8 mouse cellular contexts compared by ENCODE assay signal in the genomic region with DNA sequence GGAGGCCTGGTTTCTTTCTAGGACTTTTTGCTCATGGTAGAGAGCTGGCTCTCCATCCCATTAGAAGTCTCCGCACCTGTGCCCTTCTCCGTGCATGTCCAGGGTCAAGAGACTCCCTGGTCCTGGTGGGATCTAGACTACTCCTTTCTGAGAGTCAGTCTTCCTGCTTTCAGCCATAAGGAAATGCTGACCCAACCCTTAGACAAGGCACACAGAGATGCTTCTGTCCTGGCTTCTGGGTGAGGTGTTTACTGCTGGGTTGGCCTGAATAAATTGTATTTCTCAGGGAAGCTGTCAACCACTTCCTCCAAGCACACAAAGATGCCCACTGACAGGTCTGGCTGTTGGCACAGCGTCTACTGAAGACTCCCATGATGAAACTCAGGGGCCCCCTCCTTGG. TPM values are rescaled to one million over a fixed set of nuclear protein-coding genes. Genes with fewer than 3 reads are reported as not detected.
DNase-seq lines count a peak whose midpoint lies in the region; ATAC-seq lines count a peak whose summit lies in the region.

A gene (plus strand): TSS at position 301 of the 400 bp plus-strand sequence.

- 90% methylated on average over 3 of the region's 3 CpGs for WGBS in lung, embryonic 16.5 days
- 90% methylated on average over 3 of the region's 3 CpGs for WGBS in heart, embryonic 14.5 days
- 94% methylated on average over 3 of the region's 3 CpGs for WGBS in limb, embryonic 12.5 days

- no peak for DNase-seq in lung, adult 18-20 months
- DNase-seq in embryo, embryonic 9.5 days (ENCODE audit: extremely low spot score): no peak

- H3K27ac ChIP-seq in lung, embryonic 16.5 days (ENCODE audit: low read length): no peak within 1 kb of the TSS
- H3K27ac ChIP-seq in heart, embryonic 14.5 days (replicated peaks in 1 of 2; ENCODE audit: control insufficient read depth in 1 of 2, insufficient read depth in 1 of 2, low read depth in 2 of 2, low read length in 2 of 2): no peak within 1 kb of the TSS
- H3K27ac ChIP-seq in limb, embryonic 12.5 days: no peak within 1 kb of the TSS

- no peaks in the 10 kb centered on the region for H3K27me3 ChIP-seq in lung, embryonic 16.5 days (ENCODE audit: control insufficient read depth, insufficient read depth, low read depth, low read length)
- no peaks in the 10 kb centered on the region for H3K27me3 ChIP-seq in heart, embryonic 14.5 days (ENCODE audit: control insufficient read depth, insufficient read depth, low read length)
- no peaks in the 10 kb centered on the region for H3K27me3 ChIP-seq in limb, embryonic 12.5 days

- H3K4me2 ChIP-seq in lung, embryonic 16.5 days (ENCODE audit: low read depth, low read length): no peak within 1 kb of the TSS
- H3K4me2 ChIP-seq in heart, embryonic 14.5 days (ENCODE audit: low read length): no peak within 1 kb of the TSS
- H3K4me2 ChIP-seq in limb, embryonic 12.5 days: no peak within 1 kb of the TSS

- H3K9me3 ChIP-seq in lung, embryonic 16.5 days (ENCODE audit: control insufficient read depth, low read length): no peaks in the 10 kb centered on the region
- no peaks in the 10 kb centered on the region for H3K9me3 ChIP-seq in heart, embryonic 14.5 days (ENCODE audit: control insufficient read depth, low read length)
- H3K9me3 ChIP-seq in limb, embryonic 12.5 days: no peaks in the 10 kb centered on the region

- peaks cover 10% of the 10 kb centered on the region for H3K4me1 ChIP-seq in lung, embryonic 16.5 days (replicated peaks; ENCODE audit: control insufficient read depth, insufficient read depth, low read length)
- peaks cover 0 to 14% of the 10 kb centered on the region in 2 experiments; a peak in 2 of 4 replicates for H3K4me1 ChIP-seq in heart, embryonic 14.5 days (ENCODE audit: control insufficient read depth in 2 of 2, insufficient read depth in 2 of 2, low read length in 2 of 2)
- peaks cover 21% of the 10 kb centered on the region for H3K4me1 ChIP-seq in limb, embryonic 12.5 days (replicated peaks)

- no peak within 1 kb of the TSS for H3K9ac ChIP-seq in lung, embryonic 16.5 days (ENCODE audit: low read length)
- no peak within 1 kb of the TSS for H3K9ac ChIP-seq in heart, embryonic 14.5 days (ENCODE audit: low read length)
- no peak within 1 kb of the TSS for H3K9ac ChIP-seq in limb, embryonic 12.5 days (replicated peaks)

- H3K4me3 ChIP-seq in lung, embryonic 16.5 days (ENCODE audit: low read length): no peak within 1 kb of the TSS
- no peak within 1 kb of the TSS for H3K4me3 ChIP-seq in heart, embryonic 14.5 days (ENCODE audit: control insufficient read depth in 1 of 2, insufficient read depth in 1 of 2, low read depth in 1 of 2, low read length in 2 of 2)
- no peak within 1 kb of the TSS for H3K4me3 ChIP-seq in limb, embryonic 12.5 days (replicated peaks)

- ATAC-seq in lung, embryonic 16.5 days (ENCODE audit: low read depth): no peak
- ATAC-seq in common myeloid progenitor, adult 5-6 weeks (replicated peaks; ENCODE audit: low read depth, poor library complexity, severe bottlenecking): no peak
- ATAC-seq in heart, embryonic 14.5 days (ENCODE audit: insufficient number of reproducible peaks, insufficient read depth, low FRiP score, low read depth): no peak
- ATAC-seq in limb, embryonic 12.5 days (ENCODE audit: insufficient number of reproducible peaks, insufficient read depth, low FRiP score, low TSS enrichment, low read depth): no peak
- ATAC-seq in erythroid progenitor cell, adult 5-6 weeks (replicated peaks; ENCODE audit: low FRiP score, poor library complexity, severe bottlenecking): no peak
- no peak for ATAC-seq in cerebellum, adult (ENCODE audit: insufficient number of reproducible peaks, low FRiP score, low TSS enrichment)

- peaks cover 5% of the 10 kb centered on the region for H3K36me3 ChIP-seq in lung, embryonic 16.5 days (ENCODE audit: control insufficient read depth, insufficient read depth, low read length)
- peaks cover 48% of the 10 kb centered on the region for H3K36me3 ChIP-seq in heart, embryonic 14.5 days (ENCODE audit: control insufficient read depth, insufficient read depth, low read length)
- H3K36me3 ChIP-seq in limb, embryonic 12.5 days: peaks cover 36% of the 10 kb centered on the region

RNA-seq across cellular contexts. Expression of the gene that starts here (rescaled TPM):
- polyA plus RNA-seq in lung, embryonic 16.5 days (2015; fragmentation: Nextera tagmentation; extraction: Ambion mirVana): 25.4 and 26.3 TPM in 2 replicates
- total RNA-seq in common myeloid progenitor, adult 5-6 weeks (2017): 12.7 and 22.9 TPM in 2 replicates
- polyA plus RNA-seq in heart, embryonic 14.5 days (2014; fragmentation: Nextera tagmentation; extraction: Ambion mirVana): 11.0 and 12.2 TPM in 2 replicates
- polyA plus RNA-seq in limb, embryonic 12.5 days (2016; fragmentation: Nextera tagmentation; extraction: Ambion mirVana): 23.4 and 23.7 TPM in 2 replicates
- total RNA-seq in erythroid progenitor cell, adult 5-6 weeks (2015; ENCODE audit: low replicate concordance): not detected in 2 replicates
- 0.64 and 3.9 TPM in 2 replicates for total RNA-seq in erythroid progenitor cell, adult 5-6 weeks (2017; ENCODE audit: low replicate concordance)
